Mouse (Mus musculus) megakaryocyte progenitor cell, adult 5-6 weeks (primary cell): ENCODE data around the gene Vmn2r42. TPM values are rescaled to one million over a fixed set of nuclear protein-coding genes. Genes with fewer than 3 reads are reported as not detected.
"Not testable (repeated sequence)": the region's sequence is repeated elsewhere in the genome, so short reads cannot be mapped to it uniquely, and the experiment has no call there.

Experiments
- ATAC-seq: replicated peaks from 2 replicates; pipeline ENCODE4 v1.8.0; 2016; ENCODE audit warnings: mild to moderate bottlenecking, moderate TSS enrichment, inconsistent platforms; ENCODE audit not compliant: poor library complexity
- total RNA-seq, 2 experiments: library from RNA; stranded (forward) in 1 of 2; stranded (reverse) in 1 of 2; fragments of 157-497, 149-512 nt in 1 of 2; fragments of 200-1000 nt in 1 of 2; gene quantifications; 2 replicates each; pipeline versions ENCODE4 v1.2.3 to v1.2.4; 2015 to 2017

Gene Vmn2r42
- not detected in 2 replicates for total RNA-seq (2015)
- not detected in 2 replicates for total RNA-seq (2017)

DNA sequence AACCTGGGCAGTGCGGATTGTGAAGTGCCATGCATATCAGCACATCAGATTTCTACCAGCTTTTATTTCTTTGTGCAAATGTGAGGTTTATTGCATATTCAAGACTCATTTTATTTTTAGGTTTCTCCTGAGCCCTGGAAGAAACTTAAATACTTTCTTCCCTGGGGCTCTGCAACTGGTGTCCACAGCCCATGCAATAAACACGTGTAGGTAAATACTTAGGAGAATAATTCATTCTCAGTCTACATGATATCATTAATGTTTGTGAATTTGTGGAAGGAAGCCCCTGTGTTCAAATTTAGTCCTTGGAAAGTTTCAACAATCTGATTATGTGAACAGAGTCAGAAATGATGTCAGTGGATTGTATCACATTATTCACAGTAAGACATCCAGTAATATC, at the start of gene Vmn2r42:
Gene Vmn2r42 (minus strand): TSS at position 101 of the 400 bp plus-strand sequence.
- ATAC-seq, result not testable (repeated sequence)

DNA sequence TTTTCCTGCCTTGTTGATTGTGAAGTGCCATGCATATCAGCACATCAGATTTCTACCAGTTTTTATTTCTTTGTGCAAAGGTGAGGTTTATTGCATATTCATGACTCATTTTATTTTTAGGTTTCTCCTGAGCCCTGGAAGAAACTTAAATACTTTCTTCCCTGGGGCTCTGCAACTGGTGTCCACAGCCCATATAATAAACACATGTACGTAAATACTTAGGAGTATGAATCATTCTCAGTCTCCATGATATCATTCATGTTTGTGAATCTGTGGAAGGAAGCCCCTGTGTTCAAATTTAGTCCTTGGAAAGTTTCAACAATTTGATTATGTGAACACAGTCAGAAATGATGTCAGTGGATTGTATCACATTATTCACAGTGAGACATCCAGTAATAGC, 38.6 kb downstream of the Vmn2r42 start, which contains the start of gene Vmn2r41:
Gene Vmn2r41 (minus strand): TSS at position 101 of the 400 bp plus-strand sequence.
- not testable (repeated sequence) for ATAC-seq

Other genes starting within 250 kb of the Vmn2r42 start
- not detected in 2 replicates for gene Vmn2r41, start 38.7 kb downstream of the Vmn2r42 start, total RNA-seq (2015)
- gene Vmn2r41, start 38.7 kb downstream of the Vmn2r42 start, total RNA-seq (2017), result not detected in 2 replicates
- not detected in 2 replicates for gene Vmn2r43, start 60.3 kb upstream of the Vmn2r42 start, total RNA-seq (2015)
- not detected in 2 replicates for gene Vmn2r43, start 60.3 kb upstream of the Vmn2r42 start, total RNA-seq (2017)
- gene Vmn2r44, start 183.0 kb upstream of the Vmn2r42 start, total RNA-seq (2015), result not detected in 2 replicates
- not detected in 2 replicates for gene Vmn2r44, start 183.0 kb upstream of the Vmn2r42 start, total RNA-seq (2017)